Mouse (Mus musculus) megakaryocyte-erythroid progenitor cell, adult 5-6 weeks (primary cell): ENCODE results near the gene Senp8. TPM values are rescaled to one million over a fixed set of nuclear protein-coding genes. Genes with fewer than 3 reads are reported as not detected.

ENCODE experiments used
- ATAC-seq: replicated peaks from 2 replicates; pipeline ENCODE4 v1.8.0; 2016; ENCODE audit warnings: mild to moderate bottlenecking, inconsistent platforms; ENCODE audit not compliant: severe bottlenecking, poor library complexity, low FRiP score, low TSS enrichment
- total RNA-seq, 2 experiments: library from RNA; stranded (forward) in 1 of 2; stranded (reverse) in 1 of 2; fragments of 200-1000, 215-1000 nt in 1 of 2; fragments of >200 nt in 1 of 2; fragmentation: Nextera tagmentation in 1 of 2; gene quantifications; 2 replicates each; pipeline ENCODE4 v1.2.3; 2014 to 2017

Gene Senp8
- total RNA-seq, 2 experiments from 2014 or later = 3.6 to 3.8 TPM

DNA sequence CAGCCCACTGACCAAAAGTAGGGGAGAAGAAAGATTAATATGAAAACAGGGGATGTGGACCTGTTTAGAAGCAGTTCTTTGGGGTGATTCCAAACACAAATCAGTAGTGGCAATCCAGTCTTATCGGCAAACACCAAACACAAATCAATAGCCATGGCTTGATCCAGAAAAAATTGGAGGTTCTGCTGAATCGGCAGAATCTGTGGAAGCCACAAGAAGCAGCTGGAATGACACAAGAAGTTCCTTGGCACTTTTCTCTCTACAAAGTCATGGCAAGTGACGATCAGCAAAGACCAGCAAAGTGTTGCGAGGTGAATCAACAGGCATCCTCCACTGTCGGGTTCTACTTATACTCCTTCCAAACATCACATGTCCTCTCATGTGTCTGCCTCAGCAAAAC is 29.4 kb downstream of the Senp8 start:
- ATAC-seq = no peak

DNA sequence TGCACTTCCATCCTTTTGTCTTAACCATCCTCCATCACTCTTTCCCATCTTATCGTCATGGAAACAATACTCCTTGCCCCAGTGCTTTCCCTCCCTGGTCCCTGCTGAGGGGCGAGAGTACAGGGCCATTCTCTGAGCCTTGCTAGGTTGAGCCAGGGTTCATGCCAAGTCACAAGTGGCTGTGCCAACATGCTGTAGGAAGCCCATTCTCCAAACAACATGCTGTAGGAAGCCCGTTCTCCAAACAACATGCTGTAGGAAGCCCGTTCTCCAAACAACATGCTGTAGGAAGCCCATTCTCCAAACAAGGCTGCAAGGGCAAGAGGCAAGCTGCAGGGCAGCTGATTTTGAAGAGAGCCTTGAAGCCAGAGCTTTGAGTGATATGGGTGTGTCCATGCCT is 32.3 kb downstream of the Senp8 start:
- ATAC-seq = no peak

DNA sequence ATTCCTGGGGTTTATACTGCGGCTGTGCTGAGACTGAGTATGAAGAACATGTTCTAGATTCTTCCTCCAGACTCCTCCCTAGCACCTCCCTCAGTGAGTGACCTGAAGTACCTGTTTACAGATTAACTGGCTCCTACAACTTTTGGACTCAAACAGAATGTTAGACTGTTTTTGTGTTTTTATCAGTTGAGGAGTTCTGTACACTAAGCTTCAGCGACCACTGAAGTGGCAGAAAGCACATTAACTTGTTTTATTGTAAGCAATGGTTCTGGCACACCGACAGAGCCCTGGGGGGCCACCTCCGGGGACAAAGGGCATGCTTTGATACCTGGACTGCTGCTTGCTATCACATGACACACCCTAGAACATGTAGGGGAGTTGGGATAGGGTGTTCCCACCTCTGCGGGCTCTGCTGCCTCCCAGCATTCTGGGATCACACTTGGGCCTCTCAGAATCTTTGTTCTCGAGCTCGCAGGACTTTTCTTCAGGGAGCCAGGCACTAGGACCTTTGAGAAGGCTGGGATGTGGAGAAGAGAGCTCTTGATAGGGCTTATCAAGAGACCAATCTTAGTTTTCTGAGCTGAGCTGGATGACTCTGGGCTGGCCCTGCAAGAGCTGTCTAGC is 34.1 kb downstream of the Senp8 start:
- no peak for ATAC-seq

DNA sequence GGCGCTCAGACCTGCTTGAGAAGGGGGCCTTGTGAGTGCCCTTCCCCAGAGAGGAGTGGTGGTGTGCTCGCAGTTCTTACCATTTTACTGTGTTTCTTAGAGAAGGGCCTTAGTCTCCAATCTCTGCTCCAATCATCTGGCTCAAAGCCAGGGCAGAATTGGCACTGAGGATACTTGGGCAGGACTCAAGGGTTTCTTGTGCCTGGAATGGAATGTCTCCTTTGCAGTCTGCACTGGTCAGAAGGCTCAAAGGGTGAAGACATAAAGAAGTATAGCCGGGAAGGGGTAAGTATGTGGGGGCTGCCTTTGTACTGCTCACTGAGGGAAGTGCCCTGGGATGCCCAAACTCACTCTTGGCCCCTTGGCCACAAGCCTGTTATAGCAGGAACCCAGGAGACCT is 41.3 kb downstream of the Senp8 start:
- no peak for ATAC-seq

DNA sequence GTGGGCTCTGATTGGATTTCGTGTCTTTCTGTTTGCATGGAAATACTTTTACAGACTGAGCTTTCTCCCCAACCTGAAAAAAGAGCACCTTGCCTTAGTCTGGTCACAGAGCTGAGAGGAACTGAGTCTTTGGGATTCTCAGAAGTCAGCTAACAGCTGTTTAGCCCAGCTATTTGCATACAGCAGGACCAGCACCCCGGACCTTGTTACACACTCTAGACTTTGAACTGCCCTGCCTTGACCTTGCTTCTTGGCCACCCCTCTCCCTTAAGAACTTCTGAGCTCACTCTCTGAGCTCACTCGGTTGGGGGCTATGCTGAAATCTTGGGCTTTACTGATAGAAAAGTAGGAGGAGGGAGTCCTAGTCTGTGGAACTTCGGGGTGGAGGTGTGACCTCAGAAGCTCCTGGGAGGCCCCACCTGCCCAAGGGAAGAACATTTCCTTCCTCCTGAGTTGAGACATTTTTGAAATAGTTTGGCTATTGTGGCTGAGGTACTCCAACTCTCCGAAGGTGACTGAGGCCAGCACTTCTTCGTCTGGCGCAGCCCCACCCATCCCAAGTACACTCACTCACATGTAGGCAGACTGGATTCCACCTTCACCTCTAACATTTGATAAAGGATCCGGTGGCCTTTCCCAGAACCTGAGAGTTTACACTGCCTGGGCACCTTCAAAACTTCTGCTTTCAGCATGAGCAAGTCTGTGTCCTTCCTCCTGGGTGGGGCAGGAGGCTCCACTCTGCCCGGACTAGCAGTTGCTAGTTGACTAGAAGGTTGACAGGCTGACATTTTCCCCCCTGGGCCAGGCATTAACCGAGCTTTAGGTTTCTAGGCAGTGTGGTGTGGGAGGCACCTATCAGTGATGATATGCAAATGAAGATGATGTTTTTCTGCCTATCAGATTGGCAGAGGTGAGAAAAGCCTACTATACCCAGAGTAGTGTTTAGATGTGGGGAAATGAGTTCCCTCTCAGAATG is 43.4 kb downstream of the Senp8 start:
- ATAC-seq = 0 out of 2 replicates have a peak, but pooled peaks have one; percentile 22

DNA sequence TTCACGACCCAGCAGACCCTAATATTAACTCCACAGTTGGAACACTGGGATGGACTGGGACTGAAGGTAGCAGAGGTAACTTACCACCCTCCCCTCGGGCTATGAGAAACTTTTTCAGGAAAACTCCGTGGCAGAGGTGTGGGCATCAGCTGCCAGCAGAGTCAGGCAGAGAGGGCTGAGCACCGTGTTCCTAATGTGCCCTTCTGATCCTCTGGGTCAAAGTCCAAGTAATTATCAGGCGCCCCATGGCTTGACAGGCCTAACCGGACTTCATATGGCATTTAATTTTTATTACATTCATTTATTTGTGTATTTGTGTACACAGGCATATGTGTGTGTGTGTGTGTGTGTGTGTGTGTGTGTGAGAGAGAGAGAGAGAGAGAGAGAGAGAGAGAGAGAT is 47.4 kb downstream of the Senp8 start:
- ATAC-seq = no peak

DNA sequence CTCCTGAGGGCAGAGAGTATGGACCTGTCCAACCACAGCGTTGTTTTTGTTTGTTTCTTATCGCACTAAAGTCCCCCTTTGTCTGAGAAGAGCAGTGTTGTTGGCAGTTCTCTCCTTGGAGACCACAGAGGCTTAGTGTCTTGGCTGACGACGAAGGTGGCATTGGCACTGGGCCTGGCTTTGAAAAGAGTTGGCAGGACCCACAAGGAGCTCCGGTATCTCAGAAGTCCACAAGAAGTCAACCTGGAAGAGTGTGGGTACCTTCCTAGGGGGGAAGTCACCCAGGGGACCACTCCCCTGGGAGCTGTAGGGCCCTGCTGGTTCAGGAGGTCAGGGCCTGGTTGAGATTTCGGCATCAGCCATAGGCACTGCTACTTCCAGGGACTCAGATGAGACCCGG is 49.4 kb downstream of the Senp8 start:
- ATAC-seq = no peak

DNA sequence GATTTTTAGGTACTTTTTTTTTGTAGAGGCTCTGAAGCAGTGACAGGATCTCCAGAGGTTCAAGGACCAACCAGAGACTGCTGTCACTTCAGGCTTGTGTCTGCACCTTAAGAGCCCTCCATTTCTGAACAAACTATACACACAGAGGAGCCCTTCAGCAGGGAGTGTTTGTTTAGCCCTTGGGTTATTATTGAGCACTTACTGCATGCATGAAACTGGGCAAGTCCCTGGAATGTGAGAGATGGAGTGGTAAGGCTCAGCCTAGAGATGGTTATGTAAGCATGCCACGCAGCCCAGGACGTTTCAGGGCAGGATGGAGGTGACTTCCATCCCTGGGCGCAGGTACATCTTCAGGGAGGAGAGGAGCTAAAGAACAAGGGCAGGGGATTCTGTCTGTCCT is 54.1 kb downstream of the Senp8 start:
- ATAC-seq = no peak

DNA sequence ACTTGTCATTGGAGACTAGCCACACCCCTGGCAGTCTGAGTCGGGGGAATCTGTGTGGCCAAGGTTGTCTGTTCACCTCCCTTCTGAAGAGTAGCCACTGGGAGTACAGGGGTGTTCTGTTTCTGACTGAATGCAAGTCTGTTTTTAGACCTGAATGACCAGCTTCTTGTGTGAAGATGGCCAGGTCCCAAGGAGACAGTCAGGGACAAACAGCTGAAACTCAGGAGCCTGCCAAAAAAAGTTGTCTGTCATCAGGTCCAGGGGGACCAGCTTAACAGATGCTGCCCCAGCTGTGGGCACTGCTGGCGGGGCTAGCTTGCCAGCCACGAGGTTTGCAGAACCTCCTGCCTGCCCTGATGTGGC is 55.1 kb downstream of the Senp8 start:
- ATAC-seq = no peak

DNA sequence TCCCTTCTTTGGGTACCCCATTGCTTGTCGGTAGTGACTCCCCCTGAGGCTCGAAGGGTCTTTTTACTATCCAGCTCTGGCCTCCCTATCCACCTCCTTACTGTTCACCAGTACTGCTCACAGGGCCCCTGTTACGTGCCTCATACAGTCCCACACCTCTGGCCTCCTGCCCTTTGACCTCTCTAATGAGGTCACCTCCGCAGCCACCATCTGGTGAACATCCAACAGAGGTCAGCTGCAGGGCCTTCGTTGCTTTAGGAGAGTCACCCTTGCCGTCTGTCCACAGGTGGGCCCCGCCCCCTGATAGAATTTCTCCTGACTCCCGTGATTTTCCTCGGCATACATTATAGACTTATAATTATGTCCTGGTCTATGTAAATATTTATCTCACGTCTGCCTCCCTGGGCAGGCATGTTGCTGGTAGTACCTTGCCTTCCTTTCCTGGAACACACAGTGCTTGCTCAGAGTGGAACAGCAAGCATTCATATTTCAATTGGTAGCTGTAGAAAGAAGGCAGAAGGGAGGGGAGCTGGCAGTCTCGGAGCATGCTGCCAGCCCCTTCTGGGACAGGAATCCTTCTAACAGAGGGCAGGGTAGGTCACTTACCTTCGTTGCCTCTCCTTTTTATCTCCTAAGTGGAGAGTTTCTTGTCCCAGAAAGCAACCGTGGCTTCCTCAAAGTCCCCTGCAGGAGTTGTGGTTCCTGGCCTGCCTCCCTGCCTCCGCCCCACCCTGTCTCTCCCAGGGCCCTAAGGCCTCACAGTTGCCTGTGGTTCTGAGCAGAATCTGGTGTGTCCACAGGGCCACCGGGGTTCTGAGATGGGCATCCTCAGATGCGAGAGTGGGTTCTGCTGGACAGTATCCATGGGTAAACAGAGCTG is 55.7 kb downstream of the Senp8 start:
- no peak for ATAC-seq

DNA sequence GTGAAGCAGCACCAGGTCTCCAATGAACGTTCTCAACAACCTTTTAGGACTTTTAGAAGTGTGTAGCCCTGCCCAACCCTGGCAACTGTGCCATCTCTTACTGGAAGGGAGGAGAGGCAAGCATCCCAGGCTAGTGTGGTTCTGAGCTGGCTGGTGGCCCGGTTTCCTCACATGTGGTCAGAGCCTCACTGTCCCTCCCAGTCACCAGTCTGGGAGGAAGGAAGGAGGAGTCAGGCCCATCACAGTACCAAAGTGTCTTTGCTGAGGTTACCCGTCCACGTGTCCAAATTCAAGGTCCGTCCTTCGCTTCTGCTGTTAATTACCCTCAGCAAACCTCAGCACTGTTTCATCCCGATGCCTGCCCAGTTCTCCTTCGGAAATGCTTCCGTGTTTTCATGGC is 58.4 kb downstream of the Senp8 start:
- peak; percentile 34; the same call in 1 of the 2 replicates for ATAC-seq

DNA sequence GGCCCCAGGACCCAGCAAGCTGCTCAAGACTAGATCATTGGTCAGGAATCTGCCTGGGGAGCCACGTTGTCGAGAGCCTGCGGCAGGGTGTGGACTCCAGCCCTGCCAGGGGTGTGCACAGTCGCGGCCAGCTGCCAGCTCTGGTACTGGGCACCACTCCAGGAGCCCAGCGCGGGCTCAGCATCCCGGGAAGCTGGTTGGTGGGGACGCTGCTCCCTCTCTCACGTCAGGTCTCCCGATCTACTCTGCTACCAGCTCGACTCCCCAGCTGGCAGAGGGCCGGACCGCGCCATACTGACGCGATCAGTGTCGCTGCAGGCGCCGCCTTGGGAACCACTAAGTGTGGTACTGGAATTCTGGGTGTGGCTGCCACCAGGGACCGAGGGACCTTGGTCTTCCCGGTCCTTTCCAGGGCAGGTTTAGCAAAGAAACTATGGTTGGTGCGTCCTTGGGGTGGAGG is 58.8 kb downstream of the Senp8 start:
- peak; percentile 77 for ATAC-seq

DNA sequence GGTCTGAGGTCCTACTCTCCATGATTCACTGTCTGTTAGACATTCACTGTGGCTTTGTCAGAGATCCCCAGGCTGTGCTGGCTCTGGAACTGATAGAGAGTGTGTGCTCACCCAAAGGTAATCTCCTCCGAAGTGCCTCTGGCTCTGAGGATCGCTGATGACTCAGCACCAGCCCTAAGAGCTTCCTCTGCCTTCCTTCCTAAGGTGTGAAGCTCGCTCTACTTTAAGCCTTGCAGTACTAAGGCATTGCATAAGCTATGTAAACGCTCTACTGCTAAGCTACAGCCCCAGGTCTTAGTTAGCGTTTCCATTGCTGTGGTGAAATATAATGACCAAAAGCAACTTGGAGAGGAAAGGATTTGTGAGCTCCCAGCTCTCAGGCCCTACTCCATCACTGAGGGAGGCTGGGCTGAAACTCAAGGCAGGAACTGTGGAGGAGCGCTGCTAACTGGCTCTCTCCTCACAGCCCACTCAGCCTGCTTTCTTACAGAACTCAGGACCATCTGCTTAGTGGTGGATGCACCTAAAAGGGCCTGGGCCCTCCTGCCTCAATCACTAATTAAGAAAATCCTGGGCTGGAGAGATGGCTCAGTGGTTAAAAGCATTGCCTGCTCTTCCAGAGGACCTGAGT is 63.0 kb downstream of the Senp8 start:
- 0 out of 2 replicates have a peak, but pooled peaks have one; percentile 50 for ATAC-seq

Other genes starting within 250 kb of the Senp8 start
- 16.6 and 23.9 TPM in 2 replicates for gene Hexa, start 211.2 kb downstream of the Senp8 start, total RNA-seq (2014; fragmentation: Nextera tagmentation)
- 25.4 and 28.7 TPM in 2 replicates for gene Hexa, start 211.2 kb downstream of the Senp8 start, total RNA-seq (2017)
- not detected in 2 replicates for gene Tmem202, start 210.9 kb downstream of the Senp8 start, total RNA-seq (2014; fragmentation: Nextera tagmentation)
- not detected in 2 replicates for gene Tmem202, start 210.9 kb downstream of the Senp8 start, total RNA-seq (2017)
- not detected in 2 replicates for gene Celf6, start 172.8 kb downstream of the Senp8 start, total RNA-seq (2014; fragmentation: Nextera tagmentation)
- not detected in 2 replicates for gene Celf6, start 172.8 kb downstream of the Senp8 start, total RNA-seq (2017)
- gene Parp6, start 133.4 kb downstream of the Senp8 start, total RNA-seq (2014; fragmentation: Nextera tagmentation) = 27.1 and 39.6 TPM in 2 replicates
- gene Parp6, start 133.4 kb downstream of the Senp8 start, total RNA-seq (2017) = 19.8 and 34.7 TPM in 2 replicates
- 7.4 and 27.8 TPM in 2 replicates for gene Pkm, start 94.3 kb downstream of the Senp8 start, total RNA-seq (2014; fragmentation: Nextera tagmentation)
- gene Pkm, start 94.3 kb downstream of the Senp8 start, total RNA-seq (2017) = 29.6 and 62.7 TPM in 2 replicates
- not detected in 2 replicates for gene Gramd2, start 70.6 kb downstream of the Senp8 start, total RNA-seq (2014; fragmentation: Nextera tagmentation)
- gene Gramd2, start 70.6 kb downstream of the Senp8 start, total RNA-seq (2017) = not detected in 2 replicates
- 12.0 and 19.4 TPM in 2 replicates for gene Myo9a, start 186 bp upstream of the Senp8 start, total RNA-seq (2014; fragmentation: Nextera tagmentation)
- gene Myo9a, start 186 bp upstream of the Senp8 start, total RNA-seq (2017) = 11.8 and 15.9 TPM in 2 replicates
- not detected in 2 replicates for gene Nr2e3, start 209.9 kb upstream of the Senp8 start, total RNA-seq (2014; fragmentation: Nextera tagmentation)
- not detected in 2 replicates for gene Nr2e3, start 209.9 kb upstream of the Senp8 start, total RNA-seq (2017)